Mouse (Mus musculus) cerebellum, postnatal 14 days (tissue): ENCODE results near the gene Cygb.
"Not testable (repeated sequence)": the region's sequence is repeated elsewhere in the genome, so short reads cannot be mapped to it uniquely, and the experiment has no call there.

Source experiments
- DNase-seq, 2 experiments: peaks; one replicate each; pipeline ENCODE4 v3.0.0; 2021; ENCODE audit warnings: mixed read lengths in 2 of 2

Cygb gene

DNA sequence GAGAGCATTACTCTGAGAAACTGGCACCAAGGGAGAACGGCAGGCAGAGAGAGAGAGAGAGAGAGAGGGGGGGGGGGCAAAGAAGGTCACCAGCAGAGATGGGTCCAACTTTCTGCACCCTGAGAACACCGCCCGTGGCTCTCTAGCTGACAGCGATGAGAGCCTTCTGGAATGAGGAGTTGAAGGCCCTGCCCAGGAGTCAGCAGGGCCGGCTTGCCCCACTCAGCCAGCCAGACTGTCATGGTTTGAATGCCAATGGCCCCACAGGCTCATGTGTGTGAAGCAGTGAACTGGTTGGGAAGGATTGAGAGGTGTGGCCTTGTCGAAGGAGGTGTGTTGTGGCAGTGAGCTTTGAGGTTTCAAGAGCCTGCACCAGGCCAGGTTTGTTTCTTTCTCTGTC, 40.9 kb downstream of the Cygb start:
- DNase-seq, result peak in 1 of 2 experiments; percentile 37

DNA sequence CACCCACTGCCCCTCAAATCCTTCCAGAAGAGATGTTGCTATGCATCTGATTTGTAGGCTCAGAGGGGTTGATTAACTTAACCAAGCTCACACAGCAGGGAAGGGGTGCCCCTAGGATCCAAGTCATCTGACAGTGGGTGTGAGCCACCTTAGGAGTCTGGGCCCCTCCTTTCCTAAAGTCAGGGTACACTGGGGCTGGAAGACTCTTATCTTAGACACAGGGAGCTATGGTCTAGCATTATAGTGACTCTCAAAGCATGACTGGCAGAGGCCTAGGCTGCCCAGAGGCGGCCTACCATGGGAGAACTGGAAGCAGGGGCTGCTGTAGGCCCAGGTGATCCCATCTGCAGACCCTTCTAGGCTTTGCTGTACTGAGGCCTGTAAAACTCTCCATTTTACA, 41.6 kb downstream of the Cygb start:
- no peak for DNase-seq

DNA sequence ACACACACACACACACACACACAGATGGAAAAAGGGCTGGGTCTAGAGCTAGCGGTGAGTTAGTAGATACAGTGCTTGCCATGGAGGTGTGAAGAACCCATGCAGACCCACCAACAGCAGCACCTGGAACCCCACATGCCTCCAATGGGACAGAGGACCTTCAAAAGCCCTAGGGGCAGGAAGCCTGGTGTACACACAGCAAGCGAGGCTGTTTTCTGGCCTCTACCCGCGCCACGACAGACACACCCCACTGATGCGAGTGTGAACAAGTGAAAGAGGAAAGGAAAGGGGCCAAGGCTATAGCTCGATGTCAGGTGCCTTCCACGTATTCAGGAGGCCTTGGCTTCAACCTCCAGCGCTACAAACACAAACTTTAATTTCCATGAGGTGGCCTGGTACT, 42.2 kb downstream of the Cygb start:
- DNase-seq, result no peak

DNA sequence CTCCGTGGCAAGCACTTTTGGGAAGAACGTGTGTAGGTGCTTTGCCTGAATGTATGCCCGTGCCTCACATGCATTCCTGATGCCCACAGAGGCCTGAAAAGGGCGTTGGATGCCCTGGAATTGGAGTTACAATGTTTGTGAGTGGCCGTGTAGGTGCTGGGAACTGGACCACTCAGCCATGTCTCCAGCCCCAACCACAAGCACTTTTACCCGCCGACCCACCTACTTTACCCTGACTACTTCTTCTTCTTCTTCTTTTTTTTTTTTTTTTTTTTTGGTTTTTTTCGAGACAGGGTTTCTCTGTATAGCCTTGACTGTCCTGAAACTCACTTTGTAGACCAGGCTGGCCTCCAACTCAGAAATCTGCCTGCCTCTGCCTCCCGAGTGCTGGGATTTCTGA, 42.9 kb downstream of the Cygb start:
- DNase-seq, result not testable (repeated sequence)

DNA sequence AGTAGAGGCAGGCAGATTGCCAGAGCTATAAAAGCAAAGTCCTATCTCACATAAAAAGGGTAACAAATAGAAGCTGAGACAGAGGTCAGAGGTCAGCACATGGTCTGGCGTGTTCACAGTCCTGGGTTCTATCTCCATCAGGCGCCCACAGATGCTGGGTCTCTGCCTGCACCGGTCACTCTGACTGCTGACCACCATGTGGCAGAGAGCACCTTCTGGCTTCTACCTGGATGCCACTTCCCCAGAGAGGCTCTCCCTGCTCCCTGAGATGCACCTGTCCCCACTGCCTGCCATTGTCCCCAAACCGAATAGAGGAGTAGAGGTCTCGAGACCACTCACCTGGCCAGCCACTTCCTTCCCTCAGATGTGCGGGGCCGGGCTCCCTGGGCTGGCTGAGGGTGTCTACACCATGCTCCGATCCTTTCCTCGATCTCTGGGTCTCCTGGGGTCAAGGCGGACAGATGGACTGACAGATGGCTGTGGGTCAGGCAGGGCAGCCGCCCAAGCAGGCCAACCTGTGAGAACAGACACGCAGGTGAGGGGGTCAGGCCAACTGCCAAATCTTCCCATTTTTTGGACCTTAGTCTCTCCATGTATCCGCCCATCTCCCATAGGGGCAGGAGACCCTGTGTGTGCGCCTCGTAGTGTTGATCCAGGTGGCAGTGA, 44.0 kb downstream of the Cygb start:
- peak; percentile 95 to 99 for DNase-seq

DNA sequence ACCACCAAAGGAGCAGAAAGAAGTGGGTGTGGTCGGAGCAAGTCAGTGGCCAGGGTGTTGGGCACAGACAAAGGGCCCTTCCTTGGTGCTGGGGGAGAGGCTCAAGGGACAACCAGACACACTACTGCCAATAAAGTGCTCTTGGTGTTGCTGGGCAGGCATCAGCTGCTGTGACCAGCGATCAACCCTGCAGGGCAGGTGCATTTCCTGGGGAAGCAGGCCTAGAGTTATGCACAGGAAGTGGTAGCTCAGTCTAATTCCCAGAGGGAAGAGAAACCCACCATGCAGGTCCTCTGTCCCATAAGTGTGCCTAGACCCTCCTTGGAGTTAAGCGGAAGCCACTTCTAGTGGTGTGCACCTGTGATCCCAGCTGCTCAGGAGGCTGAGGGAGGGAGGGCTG, 46.4 kb downstream of the Cygb start:
- DNase-seq, result no peak

DNA sequence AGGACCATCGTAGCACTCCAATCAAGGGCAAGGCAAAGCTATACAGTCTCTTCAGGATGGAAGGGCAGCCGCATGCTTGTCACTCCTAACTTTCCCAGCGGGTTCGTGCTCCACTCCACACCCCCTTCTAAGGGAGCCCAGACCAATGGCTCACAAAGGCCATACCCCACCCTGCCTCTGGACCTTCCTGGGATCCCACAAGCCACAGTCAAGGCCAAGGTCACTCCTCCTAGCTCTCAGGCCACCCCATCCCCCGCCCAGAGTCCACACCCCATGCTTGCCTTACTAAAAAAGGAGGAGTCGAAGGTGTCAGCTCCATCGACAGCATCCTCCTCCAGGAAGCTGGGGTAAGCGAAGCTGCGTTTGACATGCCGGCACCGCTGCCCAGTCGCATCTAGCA, 50.0 kb downstream of the Cygb start:
- DNase-seq, result no peak

DNA sequence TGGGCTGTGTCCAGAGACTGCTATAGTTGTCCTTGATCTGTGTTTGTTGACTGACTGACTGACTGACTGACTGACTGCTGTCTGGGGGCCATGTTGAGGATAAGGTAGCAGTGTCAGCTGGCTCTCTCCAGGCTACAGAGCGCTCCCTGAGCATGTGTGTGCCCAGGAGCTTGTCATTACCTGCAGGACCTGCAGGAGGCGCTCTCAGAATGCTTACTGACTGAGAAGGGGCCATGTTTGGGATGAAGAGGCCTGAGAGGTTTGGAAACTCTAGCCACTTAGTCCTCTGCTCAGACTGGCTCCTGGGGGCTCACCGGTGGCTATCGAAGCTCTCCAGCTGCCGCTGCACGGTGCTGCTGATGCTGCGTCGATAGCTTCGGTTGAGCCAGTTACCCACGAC, 50.8 kb downstream of the Cygb start:
- DNase-seq, result peak in 1 of 2 experiments; percentile 77

DNA sequence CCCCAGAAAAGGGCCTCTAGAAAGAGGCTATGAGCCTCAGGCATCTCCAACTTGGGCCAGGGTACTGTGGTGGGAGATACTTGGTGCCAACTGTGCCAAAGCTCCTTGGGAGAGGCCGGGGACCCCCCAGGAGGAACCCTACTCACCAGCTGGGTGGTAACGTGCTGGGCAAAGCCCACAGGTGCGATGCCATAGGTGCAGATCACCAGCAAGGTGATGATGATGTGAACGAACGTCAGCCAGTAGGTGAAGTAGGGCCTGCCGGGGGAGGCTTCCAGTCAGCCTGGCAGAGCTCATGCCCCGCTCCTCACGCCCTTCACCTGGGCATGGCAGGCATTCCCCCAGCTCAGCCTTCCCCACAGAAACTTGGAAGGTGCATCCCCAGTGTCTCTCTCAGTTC, 52.1 kb downstream of the Cygb start:
- DNase-seq, result no peak

DNA sequence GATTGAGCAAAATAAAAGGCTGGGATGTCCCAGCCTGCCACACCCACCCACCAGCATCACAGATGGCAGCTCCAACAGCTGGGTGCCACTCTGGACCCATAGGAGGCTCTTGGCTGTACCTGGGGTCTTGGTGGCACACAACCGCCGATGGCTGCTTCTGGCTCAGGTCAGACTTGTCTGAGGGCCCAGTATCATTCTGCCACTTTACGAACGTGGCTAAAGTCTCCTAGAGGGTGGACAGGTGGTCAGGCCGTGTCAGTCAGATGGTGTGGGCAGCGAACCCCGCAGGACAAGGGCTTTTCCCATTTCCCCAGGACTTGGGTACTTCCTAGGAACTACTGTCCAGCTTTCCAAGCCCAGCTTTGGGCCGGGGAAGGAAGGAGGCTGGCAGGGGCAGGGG, 52.9 kb downstream of the Cygb start:
- DNase-seq, result no peak

DNA sequence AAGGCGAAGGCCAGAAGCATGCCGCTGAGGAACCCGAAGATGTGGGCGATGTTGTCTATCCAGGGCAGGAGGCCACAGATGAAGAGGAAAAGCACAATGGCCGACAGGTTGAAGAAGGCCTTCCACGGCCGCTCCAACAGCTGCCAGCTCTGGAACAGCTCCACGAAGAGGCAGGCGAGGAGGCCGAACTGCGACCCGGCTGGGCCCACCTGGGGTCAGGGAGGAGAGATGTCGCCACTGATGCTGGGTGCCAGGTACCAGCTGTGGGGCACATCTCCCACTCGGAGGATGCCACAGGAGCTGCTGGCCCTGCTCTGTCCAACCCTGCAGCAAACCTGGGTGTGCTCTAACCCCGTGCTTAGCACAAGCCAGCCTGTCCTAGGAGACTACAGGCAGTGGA, 54.9 kb downstream of the Cygb start:
- no peak for DNase-seq

DNA sequence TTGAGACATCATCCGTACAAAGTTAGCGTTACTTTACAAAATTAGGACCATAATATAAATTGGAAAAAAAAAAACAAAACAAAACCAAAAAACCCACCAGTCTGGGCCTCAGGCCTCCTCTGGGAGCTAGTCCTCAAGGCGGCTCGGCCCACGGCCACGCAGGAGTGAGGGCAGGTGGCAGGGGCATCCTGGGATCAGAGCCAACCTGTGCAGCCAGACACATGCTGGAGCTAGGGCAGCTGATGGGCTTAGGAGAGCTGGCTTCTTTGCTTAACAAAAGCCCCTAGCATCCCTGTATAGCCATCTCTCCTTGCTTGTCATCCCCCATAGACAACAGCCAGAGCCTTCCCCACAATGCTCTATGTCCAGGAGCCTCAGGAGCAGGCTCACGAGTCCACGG, 55.9 kb downstream of the Cygb start:
- DNase-seq, result peak; percentile 89 to 91

DNA sequence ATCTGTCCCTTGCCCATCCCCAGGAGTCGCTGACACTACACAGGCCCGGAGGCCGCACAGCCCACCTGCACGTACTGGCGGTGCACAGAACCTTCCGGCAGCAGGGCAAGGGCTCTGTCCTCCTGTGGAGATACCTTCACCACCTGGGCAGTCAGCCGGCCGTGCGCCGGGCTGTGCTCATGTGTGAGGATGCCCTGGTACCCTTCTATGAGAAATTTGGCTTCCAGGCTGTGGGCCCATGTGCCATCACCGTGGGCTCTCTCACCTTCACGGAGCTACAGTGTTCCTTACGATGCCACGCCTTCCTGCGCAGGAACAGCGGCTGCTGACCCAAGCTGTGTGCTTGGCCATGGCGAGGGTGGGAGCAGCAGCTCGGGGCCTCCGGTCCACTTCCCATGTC, 57.3 kb downstream of the Cygb start:
- no peak for DNase-seq
